8 mouse cellular contexts compared by ENCODE assay signal in genomic region chr6:47454575-47455571, GRCm38 (mm10). TPM values are rescaled to one million over a fixed set of nuclear protein-coding genes. Genes with fewer than 3 reads are reported as not detected.
A peak's percentile ranks its signal among the peaks of the same experiment; 100 is the strongest.
DNase-seq lines count a peak whose midpoint lies in the region; ATAC-seq lines count a peak whose summit lies in the region.

No protein-coding gene starts in this region.

- no peaks in the 10 kb centered on the region for H3K27me3 ChIP-seq in hindbrain, embryonic 12.5 days

- under 1% methylated on average over 75 of the region's 79 CpGs for WGBS in hindbrain, embryonic 12.5 days

- H3K36me3 ChIP-seq in hindbrain, embryonic 12.5 days, result no peaks in the 10 kb centered on the region

- peak overlapping the region; percentile 99 for H3K9ac ChIP-seq in hindbrain, embryonic 12.5 days

- no peaks in the 10 kb centered on the region for H3K9me3 ChIP-seq in hindbrain, embryonic 12.5 days (replicated peaks)

- H3K4me2 ChIP-seq in hindbrain, embryonic 12.5 days (replicated peaks), result peak overlapping the region; percentile 54

- peak overlapping the region; percentile 97 for H3K27ac ChIP-seq in hindbrain, embryonic 12.5 days

- peaks cover 14% of the 10 kb centered on the region for H3K4me1 ChIP-seq in hindbrain, embryonic 12.5 days

- DNase-seq in Muller cell, postnatal 12 days (ENCODE audit: inconsistent ontology term), result peak; percentile 81
- peak; percentile 67 for DNase-seq in cerebellum, adult 9-10 months
- peak; percentile 21 to 62 for DNase-seq in frontal cortex, postnatal 10 days (ENCODE audit: low spot score in 2 of 2)
- peak; percentile 21 for DNase-seq in left cerebral cortex, adult 11 months (ENCODE audit: low spot score)
- DNase-seq in lung, postnatal 36 days, result peak; percentile 60
- peak; percentile 74 for DNase-seq in retina, embryonic 14.5 days (ENCODE audit: low spot score)
- peak; percentile 51 to 66 for DNase-seq in urinary bladder, adult 18-20 months (ENCODE audit: low spot score in 2 of 2)

- H3K4me3 ChIP-seq in hindbrain, embryonic 12.5 days, result peak overlapping the region; percentile 98

- peak; percentile 88 for ATAC-seq in hindbrain, embryonic 12.5 days (ENCODE audit: low FRiP score)

RNA-seq across cellular contexts. Expression of gene Cul1, which starts 1.7 kb away (rescaled TPM):
- polyA plus RNA-seq in hindbrain, embryonic 12.5 days (2016; fragmentation: Nextera tagmentation; extraction: Ambion mirVana), result 154 and 156 TPM in 2 replicates

Comparison
In these comparisons a context has a peak if more than half of its experiments do, and no peak if none do; other contexts are left out.
1. Peak in every context shown above with its lines: DNase-seq, ATAC-seq, H3K4me3 ChIP-seq and H3K27ac ChIP-seq.
2. DNase-seq: peak in every context shown above with its lines; median percentile 81 in Muller cell, postnatal 12 days; 74 in retina, embryonic 14.5 days; 67 in cerebellum, adult 9-10 months; 60 in lung, postnatal 36 days; 58 in urinary bladder, adult 18-20 months; 42 in frontal cortex, postnatal 10 days; 21 in left cerebral cortex, adult 11 months.